Mouse (Mus musculus): ENCODE measurements around the gene Spata2l. TPM values are rescaled to one million over a fixed set of nuclear protein-coding genes. Genes with fewer than 3 reads are reported as not detected.
A peak's percentile ranks its signal among the peaks of the same experiment; 100 is the strongest.
"Not testable (repeated sequence)": the region's sequence is repeated elsewhere in the genome, so short reads cannot be mapped to it uniquely, and the experiment has no call there.

Spata2l gene
- 10 to 100 TPM; 54.3 to 61.9 (median 60.4) TPM for total RNA-seq (2022)

- DNase-seq (ENCODE audit: low spot score in 2 of 2), result peak; percentile 73 to 86
These were observed at the start of gene Spata2l for GRCm38 (mm10) chr8:123235520-123236497. TSS of gene Spata2l (minus strand) at chr8:123236233.

GRCm38 (mm10) chr8:123284493-123284892 is 48.5 kb upstream of the Spata2l start:
- no peak for DNase-seq (ENCODE audit: low spot score in 2 of 2)

- no peak for DNase-seq (ENCODE audit: low spot score in 2 of 2)
These were observed 48.0 kb upstream of the Spata2l start for GRCm38 (mm10) chr8:123283991-123284390.

- DNase-seq (ENCODE audit: low spot score in 2 of 2), result not testable (repeated sequence)
These were observed 47.0 kb upstream of the Spata2l start for GRCm38 (mm10) chr8:123282994-123283393.

GRCm38 (mm10) chr8:123280302-123281094 is 44.5 kb upstream of the Spata2l start:
- no peak for DNase-seq (ENCODE audit: low spot score in 2 of 2)

- no peak for DNase-seq (ENCODE audit: low spot score in 2 of 2)
These were observed 43.8 kb upstream of the Spata2l start for GRCm38 (mm10) chr8:123279828-123280227.

GRCm38 (mm10) chr8:123278445-123278844 is 42.4 kb upstream of the Spata2l start:
- no peak for DNase-seq (ENCODE audit: low spot score in 2 of 2)

GRCm38 (mm10) chr8:123275096-123275495 is 39.1 kb upstream of the Spata2l start:
- DNase-seq (ENCODE audit: low spot score in 2 of 2), result no peak

- no peak for DNase-seq (ENCODE audit: low spot score in 2 of 2)
These were observed 38.4 kb upstream of the Spata2l start for GRCm38 (mm10) chr8:123274447-123274846.

- no peak for DNase-seq (ENCODE audit: low spot score in 2 of 2)
These were observed 35.9 kb upstream of the Spata2l start for GRCm38 (mm10) chr8:123271901-123272300.

- no peak for DNase-seq (ENCODE audit: low spot score in 2 of 2)
These were observed 35.1 kb upstream of the Spata2l start for GRCm38 (mm10) chr8:123271147-123271546.

- no peak for DNase-seq (ENCODE audit: low spot score in 2 of 2)
These were observed 32.1 kb upstream of the Spata2l start for GRCm38 (mm10) chr8:123267926-123268656.

GRCm38 (mm10) chr8:123257593-123257992 is 21.6 kb upstream of the Spata2l start:
- DNase-seq (ENCODE audit: low spot score in 2 of 2), result not testable (repeated sequence)

GRCm38 (mm10) chr8:123257114-123257513 is 21.1 kb upstream of the Spata2l start:
- DNase-seq (ENCODE audit: low spot score in 2 of 2), result peak; percentile 24 to 81

GRCm38 (mm10) chr8:123255170-123255569 is 19.1 kb upstream of the Spata2l start:
- DNase-seq (ENCODE audit: low spot score in 2 of 2), result no peak

GRCm38 (mm10) chr8:123254099-123254885 is 18.3 kb upstream of the Spata2l start, which contains the start of the genes Zfp276 and Vps9d1:
TSS of gene Zfp276 (plus strand) at chr8:123254195.
TSS of gene Vps9d1 (minus strand) at chr8:123254348.
- peak; percentile 58 to 68 for DNase-seq (ENCODE audit: low spot score in 2 of 2)

- no peak for DNase-seq (ENCODE audit: low spot score in 2 of 2)
These were observed 17.5 kb upstream of the Spata2l start for GRCm38 (mm10) chr8:123253451-123254098.

- DNase-seq (ENCODE audit: low spot score in 2 of 2), result no peak
These were observed 16.9 kb upstream of the Spata2l start for GRCm38 (mm10) chr8:123252925-123253324.

- no peak for DNase-seq (ENCODE audit: low spot score in 2 of 2)
These were observed 14.9 kb upstream of the Spata2l start for GRCm38 (mm10) chr8:123250940-123251339.

- DNase-seq (ENCODE audit: low spot score in 2 of 2), result no peak
These were observed 12.6 kb upstream of the Spata2l start for GRCm38 (mm10) chr8:123248596-123248995.

Data from left cerebral cortex, adult 8-10 months (tissue).